Mouse (Mus musculus): ENCODE measurements around the gene Prol1. TPM values are rescaled to one million over a fixed set of nuclear protein-coding genes. Genes with fewer than 3 reads are reported as not detected.
A peak's percentile ranks its signal among the peaks of the same experiment; 100 is the strongest.
"Not testable (repeated sequence)": the region's sequence is repeated elsewhere in the genome, so short reads cannot be mapped to it uniquely, and the experiment has no call there.

Prol1 gene
- polyA plus RNA-seq (2014; fragmentation: Nextera tagmentation; extraction: Ambion mirVana): not detected in 2 replicates

GRCm38 (mm10) chr5:88317012-88317411, at the start of gene Prol1:
TSS of gene Prol1 (plus strand) at chr5:88317312.
- Histone ChIP-seq H3K4me3 (ENCODE audit: low read depth, low read length) (no peak within 1 kb of the TSS), H3K36me3 (ENCODE audit: control insufficient read depth, insufficient read depth, low read length) (no peaks in the 10 kb centered on the region), H3K4me1 (replicated peaks; ENCODE audit: control insufficient read depth, insufficient read depth, low read length) (no peaks in the 10 kb centered on the region), H3K4me2 (replicated peaks; ENCODE audit: low read depth, low read length) (no peak within 1 kb of the TSS), H3K27me3 (ENCODE audit: control insufficient read depth, insufficient read depth, low read length) (no peaks in the 10 kb centered on the region), H3K27ac (ENCODE audit: low read depth, low read length) (no peak within 1 kb of the TSS), H3K9me3 (ENCODE audit: control insufficient read depth, low read length) (no peaks in the 10 kb centered on the region), H3K9ac (ENCODE audit: low read depth, low read length) (no peak within 1 kb of the TSS)
- ATAC-seq (ENCODE audit: low FRiP score) (no peak), DNase-seq (ENCODE audit: low spot score) (no peak)
- WGBS: 90% methylated on average over 1 of the region's 1 CpGs

- Histone ChIP-seq H3K4me3 (ENCODE audit: low read depth, low read length) (no peak within 1 kb of the TSS), H3K9me3 (ENCODE audit: control insufficient read depth, low read length) (no peaks in the 10 kb centered on the region), H3K27ac (ENCODE audit: low read depth, low read length) (no peak within 1 kb of the TSS), H3K36me3 (ENCODE audit: control insufficient read depth, insufficient read depth, low read length) (no peaks in the 10 kb centered on the region), H3K9ac (ENCODE audit: low read depth, low read length) (no peak within 1 kb of the TSS), H3K4me2 (replicated peaks; ENCODE audit: low read depth, low read length) (no peak within 1 kb of the TSS), H3K4me1 (replicated peaks; ENCODE audit: control insufficient read depth, insufficient read depth, low read length) (no peaks in the 10 kb centered on the region), H3K27me3 (ENCODE audit: control insufficient read depth, insufficient read depth, low read length) (no peaks in the 10 kb centered on the region)
- ATAC-seq (ENCODE audit: low FRiP score) (no peak), DNase-seq (ENCODE audit: low spot score) (no peak)
- 87% methylated on average over 1 of the region's 1 CpGs for WGBS
Measured at GRCm38 (mm10) chr5:88268619-88269018, 48.5 kb upstream of the Prol1 start, which contains the start of gene Gm7714. TSS of gene Gm7714 (plus strand) at chr5:88268919.

- H3K27ac ChIP-seq (ENCODE audit: low read depth, low read length); ATAC-seq (ENCODE audit: low FRiP score); H3K27me3 ChIP-seq (ENCODE audit: control insufficient read depth, insufficient read depth, low read length); H3K4me1 ChIP-seq (replicated peaks; ENCODE audit: control insufficient read depth, insufficient read depth, low read length); H3K36me3 ChIP-seq (ENCODE audit: control insufficient read depth, insufficient read depth, low read length); H3K9me3 ChIP-seq (ENCODE audit: control insufficient read depth, low read length); H3K4me2 ChIP-seq (replicated peaks; ENCODE audit: low read depth, low read length); H3K4me3 ChIP-seq (ENCODE audit: low read depth, low read length); DNase-seq (ENCODE audit: low spot score); H3K9ac ChIP-seq (ENCODE audit: low read depth, low read length): not testable (repeated sequence)
- 59% methylated on average over 3 of the region's 3 CpGs for WGBS
Measured at GRCm38 (mm10) chr5:88311307-88311706, 5.8 kb upstream of the Prol1 start.

GRCm38 (mm10) chr5:88348533-88348932, 31.4 kb downstream of the Prol1 start:
- not testable (repeated sequence) for H3K9me3 ChIP-seq (ENCODE audit: control insufficient read depth, low read length); H3K4me1 ChIP-seq (replicated peaks; ENCODE audit: control insufficient read depth, insufficient read depth, low read length); H3K9ac ChIP-seq (ENCODE audit: low read depth, low read length); H3K36me3 ChIP-seq (ENCODE audit: control insufficient read depth, insufficient read depth, low read length); DNase-seq (ENCODE audit: low spot score); H3K4me3 ChIP-seq (ENCODE audit: low read depth, low read length); H3K4me2 ChIP-seq (replicated peaks; ENCODE audit: low read depth, low read length); H3K27ac ChIP-seq (ENCODE audit: low read depth, low read length); ATAC-seq (ENCODE audit: low FRiP score); H3K27me3 ChIP-seq (ENCODE audit: control insufficient read depth, insufficient read depth, low read length)
- 53% methylated on average over 2 of the region's 2 CpGs for WGBS

- no peaks in the 10 kb centered on the region for H3K27me3 ChIP-seq (ENCODE audit: control insufficient read depth, insufficient read depth, low read length)
- no peak overlapping the region for H3K9ac ChIP-seq (ENCODE audit: low read depth, low read length)
- ATAC-seq (ENCODE audit: low FRiP score) (no peak), DNase-seq (ENCODE audit: low spot score) (peak; percentile 70)
- no peaks in the 10 kb centered on the region for H3K9me3 ChIP-seq (ENCODE audit: control insufficient read depth, low read length)
- no peaks in the 10 kb centered on the region for H3K4me1 ChIP-seq (replicated peaks; ENCODE audit: control insufficient read depth, insufficient read depth, low read length)
- WGBS: 11% methylated on average over 5 of the region's 5 CpGs
- H3K36me3 ChIP-seq (ENCODE audit: control insufficient read depth, insufficient read depth, low read length): no peaks in the 10 kb centered on the region
- H3K4me3 ChIP-seq (ENCODE audit: low read depth, low read length): no peak overlapping the region
- no peak overlapping the region for H3K4me2 ChIP-seq (replicated peaks; ENCODE audit: low read depth, low read length)
- H3K27ac ChIP-seq (ENCODE audit: low read depth, low read length): no peak overlapping the region
Measured at GRCm38 (mm10) chr5:88364768-88365167, 47.7 kb downstream of the Prol1 start.

GRCm38 (mm10) chr5:88366886-88367285, 49.8 kb downstream of the Prol1 start:
- no peaks in the 10 kb centered on the region for H3K4me1 ChIP-seq (replicated peaks; ENCODE audit: control insufficient read depth, insufficient read depth, low read length)
- DNase-seq (ENCODE audit: low spot score) (no peak), ATAC-seq (ENCODE audit: low FRiP score) (no peak)
- no peak overlapping the region for H3K4me3 ChIP-seq (ENCODE audit: low read depth, low read length)
- no peak overlapping the region for H3K9ac ChIP-seq (ENCODE audit: low read depth, low read length)
- H3K27ac ChIP-seq (ENCODE audit: low read depth, low read length): no peak overlapping the region
- no peaks in the 10 kb centered on the region for H3K27me3 ChIP-seq (ENCODE audit: control insufficient read depth, insufficient read depth, low read length)
- WGBS: 64% methylated on average over 1 of the region's 1 CpGs
- no peaks in the 10 kb centered on the region for H3K9me3 ChIP-seq (ENCODE audit: control insufficient read depth, low read length)
- no peaks in the 10 kb centered on the region for H3K36me3 ChIP-seq (ENCODE audit: control insufficient read depth, insufficient read depth, low read length)
- no peak overlapping the region for H3K4me2 ChIP-seq (replicated peaks; ENCODE audit: low read depth, low read length)

- 84% methylated on average over 6 of the region's 6 CpGs for WGBS
Measured at GRCm38 (mm10) chr5:88370578-88371232, 53.6 kb downstream of the Prol1 start.

GRCm38 (mm10) chr5:88372563-88372962, 55.5 kb downstream of the Prol1 start:
- 92% methylated on average over 6 of the region's 6 CpGs for WGBS
- Histone ChIP-seq H3K4me3 (ENCODE audit: low read depth, low read length) (no peak overlapping the region), H3K36me3 (ENCODE audit: control insufficient read depth, insufficient read depth, low read length) (no peaks in the 10 kb centered on the region), H3K4me2 (replicated peaks; ENCODE audit: low read depth, low read length) (no peak overlapping the region), H3K9ac (ENCODE audit: low read depth, low read length) (no peak overlapping the region), H3K4me1 (replicated peaks; ENCODE audit: control insufficient read depth, insufficient read depth, low read length) (no peaks in the 10 kb centered on the region), H3K9me3 (ENCODE audit: control insufficient read depth, low read length) (no peaks in the 10 kb centered on the region), H3K27me3 (ENCODE audit: control insufficient read depth, insufficient read depth, low read length) (no peaks in the 10 kb centered on the region), H3K27ac (ENCODE audit: low read depth, low read length) (no peak overlapping the region)
- DNase-seq (ENCODE audit: low spot score) (no peak), ATAC-seq (ENCODE audit: low FRiP score) (no peak)

More at GRCm38 (mm10) chr5:88370578-88371232, 53.6 kb downstream of the Prol1 start:
- H3K9ac ChIP-seq (ENCODE audit: low read depth, low read length): no peak overlapping the region
- H3K27me3 ChIP-seq (ENCODE audit: control insufficient read depth, insufficient read depth, low read length): no peaks in the 10 kb centered on the region
- ATAC-seq (ENCODE audit: low FRiP score) (no peak), DNase-seq (ENCODE audit: low spot score) (no peak)
- no peaks in the 10 kb centered on the region for H3K36me3 ChIP-seq (ENCODE audit: control insufficient read depth, insufficient read depth, low read length)
- no peaks in the 10 kb centered on the region for H3K9me3 ChIP-seq (ENCODE audit: control insufficient read depth, low read length)
- H3K27ac ChIP-seq (ENCODE audit: low read depth, low read length): no peak overlapping the region
- no peak overlapping the region for H3K4me3 ChIP-seq (ENCODE audit: low read depth, low read length)
- no peaks in the 10 kb centered on the region for H3K4me1 ChIP-seq (replicated peaks; ENCODE audit: control insufficient read depth, insufficient read depth, low read length)
- H3K4me2 ChIP-seq (replicated peaks; ENCODE audit: low read depth, low read length): no peak overlapping the region

- no peak within 1 kb of the TSS for H3K4me3 ChIP-seq (ENCODE audit: low read depth, low read length)
- H3K9ac ChIP-seq (ENCODE audit: low read depth, low read length): no peak within 1 kb of the TSS
- H3K4me1 ChIP-seq (replicated peaks; ENCODE audit: control insufficient read depth, insufficient read depth, low read length): no peaks in the 10 kb centered on the region
- H3K36me3 ChIP-seq (ENCODE audit: control insufficient read depth, insufficient read depth, low read length): no peaks in the 10 kb centered on the region
- DNase-seq (ENCODE audit: low spot score) (no peak), ATAC-seq (ENCODE audit: low FRiP score) (no peak)
- H3K9me3 ChIP-seq (ENCODE audit: control insufficient read depth, low read length): no peaks in the 10 kb centered on the region
- WGBS: 92% methylated on average over 4 of the region's 4 CpGs
- H3K27ac ChIP-seq (ENCODE audit: low read depth, low read length): no peak within 1 kb of the TSS
- no peak within 1 kb of the TSS for H3K4me2 ChIP-seq (replicated peaks; ENCODE audit: low read depth, low read length)
- H3K27me3 ChIP-seq (ENCODE audit: control insufficient read depth, insufficient read depth, low read length): no peaks in the 10 kb centered on the region
Measured at GRCm38 (mm10) chr5:88375808-88376207, 58.7 kb downstream of the Prol1 start, which contains the start of gene Amtn. TSS of gene Amtn (plus strand) at chr5:88376108.

Data from hindbrain, embryonic 11.5 days (tissue).